In the genomic region with DNA sequence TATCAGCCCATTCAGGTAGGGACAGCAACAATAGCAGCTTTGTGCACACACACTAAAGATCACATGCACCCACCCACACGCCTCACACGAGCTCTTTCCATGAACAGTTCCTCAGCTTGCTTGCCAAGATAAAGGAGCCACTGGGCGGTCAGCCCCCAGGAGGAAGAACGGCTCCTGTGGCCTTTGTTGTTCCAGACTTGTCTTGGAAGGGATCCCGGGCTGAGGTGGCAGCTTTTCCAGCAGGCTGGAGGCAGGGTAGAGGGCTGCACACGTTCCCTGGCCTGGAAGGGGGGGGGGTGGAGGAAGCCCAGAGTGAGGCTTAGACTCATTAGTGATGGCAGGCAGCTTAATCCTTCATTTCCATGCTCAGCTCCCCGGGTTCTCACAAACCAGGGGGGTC, we compare ENCODE assay signal across 11 mouse cellular contexts. TPM values are rescaled to one million over a fixed set of nuclear protein-coding genes. Genes with fewer than 3 reads are reported as not detected.
A peak's percentile ranks its signal among the peaks of the same experiment; 100 is the strongest.
DNase-seq lines count a peak whose midpoint lies in the region; ATAC-seq and TF ChIP-seq lines count a peak whose summit lies in the region.
"Had no signal": no experiment of that assay in that cellular context is flagged by ENCODE, and none has a peak within 500 bp of the region (broad histone marks: within the 10 kb centered on the region; RNA-seq: fewer than 3 reads in every experiment).

No protein-coding gene starts in this region.

- H3K9ac ChIP-seq in lung, embryonic 14.5 days, result no peak overlapping the region
- H3K9ac ChIP-seq in lung, postnatal 0 days (replicated peaks; ENCODE audit: low read depth), result no peak overlapping the region
- no peak overlapping the region for H3K9ac ChIP-seq in forebrain, embryonic 16.5 days (replicated peaks; ENCODE audit: low read depth, low read length)
- H3K9ac ChIP-seq in intestine, postnatal 0 days (ENCODE audit: low read depth, low read length), result no peak overlapping the region

- DNase-seq in cerebellum, postnatal 10 days, result peak; percentile 58 to 76
- no peak for DNase-seq in cerebellum, adult 2 months
- peak; percentile 41 for DNase-seq in lung, embryonic 14.5 days
- no peak for DNase-seq in lung, postnatal 0 days (ENCODE audit: low spot score)
- peak; percentile 47 for DNase-seq in midbrain, embryonic 10.5 days (ENCODE audit: low spot score)
- DNase-seq in spleen, postnatal 4 days (ENCODE audit: low spot score in 2 of 2), result no peak

- no peaks in the 10 kb centered on the region; the same call in 1 of the 2 replicates for H3K27me3 ChIP-seq in cerebellum, adult 2 months (ENCODE audit: control insufficient read depth, insufficient read depth, low read length)
- peaks cover 15% of the 10 kb centered on the region for H3K27me3 ChIP-seq in lung, embryonic 14.5 days (ENCODE audit: insufficient read depth, low read length)
- H3K27me3 ChIP-seq in lung, postnatal 0 days (replicated peaks; ENCODE audit: insufficient read depth, low read length), result no peaks in the 10 kb centered on the region
- peaks cover 20% of the 10 kb centered on the region for H3K27me3 ChIP-seq in forebrain, embryonic 16.5 days (replicated peaks; ENCODE audit: control insufficient read depth, insufficient read depth, low read length)
- H3K27me3 ChIP-seq in midbrain, embryonic 10.5 days (ENCODE audit: low read depth, poor library complexity, severe bottlenecking), result peaks cover 73% of the 10 kb centered on the region
- H3K27me3 ChIP-seq in intestine, postnatal 0 days (replicated peaks; ENCODE audit: control insufficient read depth, insufficient read depth, low read length), result peaks cover 6% of the 10 kb centered on the region; the same call in 1 of the 2 replicates

- 12% methylated on average over 7 of the region's 7 CpGs for WGBS in cerebellum, adult 2 months
- WGBS in lung, embryonic 14.5 days, result 13% methylated on average over 7 of the region's 7 CpGs
- WGBS in lung, postnatal 0 days, result 8% methylated on average over 7 of the region's 7 CpGs
- 3% methylated on average over 7 of the region's 7 CpGs for WGBS in forebrain, embryonic 16.5 days
- 12% methylated on average over 7 of the region's 7 CpGs for WGBS in midbrain, embryonic 10.5 days
- WGBS in intestine, postnatal 0 days, result 29% methylated on average over 7 of the region's 7 CpGs

- no peak overlapping the region for H3K4me2 ChIP-seq in lung, embryonic 14.5 days
- no peak overlapping the region for H3K4me2 ChIP-seq in lung, postnatal 0 days (replicated peaks; ENCODE audit: low read depth, low read length)
- no peak overlapping the region for H3K4me2 ChIP-seq in forebrain, embryonic 16.5 days (ENCODE audit: low read length)
- no peak overlapping the region for H3K4me2 ChIP-seq in intestine, postnatal 0 days (replicated peaks; ENCODE audit: low read depth)

- no peak for TF ChIP-seq EP300 in lung, postnatal 0 days (IDR thresholded peaks at IDR 0.05)

- H3K36me3 ChIP-seq in lung, embryonic 14.5 days (ENCODE audit: insufficient read depth), result no peaks in the 10 kb centered on the region
- H3K36me3 ChIP-seq in lung, postnatal 0 days (ENCODE audit: insufficient read depth, low read length), result no peaks in the 10 kb centered on the region
- no peaks in the 10 kb centered on the region for H3K36me3 ChIP-seq in forebrain, embryonic 16.5 days (ENCODE audit: control insufficient read depth, insufficient read depth)
- H3K36me3 ChIP-seq in midbrain, embryonic 10.5 days, result peaks cover 3% of the 10 kb centered on the region
- no peaks in the 10 kb centered on the region; the same call in 1 of the 2 replicates for H3K36me3 ChIP-seq in intestine, postnatal 0 days (ENCODE audit: control insufficient read depth, insufficient read depth)

- no peaks in the 10 kb centered on the region for H3K4me1 ChIP-seq in cerebellum, adult 2 months (ENCODE audit: control insufficient read depth, insufficient read depth, low read length)
- 0 out of 2 replicates have a peak, but pooled peaks cover 5% of the 10 kb centered on the region for H3K4me1 ChIP-seq in lung, embryonic 14.5 days (ENCODE audit: insufficient read depth)
- H3K4me1 ChIP-seq in lung, postnatal 0 days (ENCODE audit: insufficient read depth, low read depth, low read length), result no peaks in the 10 kb centered on the region
- H3K4me1 ChIP-seq in forebrain, embryonic 16.5 days (replicated peaks; ENCODE audit: control insufficient read depth, insufficient read depth, low read length), result peaks cover 3% of the 10 kb centered on the region
- peaks cover 87% of the 10 kb centered on the region for H3K4me1 ChIP-seq in midbrain, embryonic 10.5 days
- H3K4me1 ChIP-seq in intestine, postnatal 0 days (replicated peaks; ENCODE audit: control insufficient read depth, insufficient read depth, low read length), result no peaks in the 10 kb centered on the region

- no peak for TF ChIP-seq POLR2A in cerebellum, adult 2 months (IDR thresholded peaks at IDR 0.05; ENCODE audit: borderline replicate concordance, insufficient read depth, low read length)

- no peaks in the 10 kb centered on the region for H3K9me3 ChIP-seq in lung, embryonic 14.5 days (ENCODE audit: low read depth, low read length)
- no peaks in the 10 kb centered on the region for H3K9me3 ChIP-seq in lung, postnatal 0 days (ENCODE audit: low read length)
- no peaks in the 10 kb centered on the region for H3K9me3 ChIP-seq in forebrain, embryonic 16.5 days (ENCODE audit: control insufficient read depth, low read length)
- no peaks in the 10 kb centered on the region for H3K9me3 ChIP-seq in midbrain, embryonic 10.5 days (replicated peaks)
- no peaks in the 10 kb centered on the region for H3K9me3 ChIP-seq in intestine, postnatal 0 days (ENCODE audit: control insufficient read depth)
- H3K9me3 ChIP-seq: megakaryocyte, embryonic 14.5 days had no signal

- TF ChIP-seq CTCF in cerebellum, adult 2 months (IDR thresholded peaks at IDR 0.05; ENCODE audit: borderline replicate concordance, insufficient read depth, low read depth, low read length), result no peak
- no peak for TF ChIP-seq CTCF in lung, embryonic 14.5 days (IDR thresholded peaks at IDR 0.05; ENCODE audit: low read depth)
- TF ChIP-seq CTCF in lung, postnatal 0 days (IDR thresholded peaks at IDR 0.05), result no peak
- TF ChIP-seq CTCF in intestine, postnatal 0 days (IDR thresholded peaks at IDR 0.05; ENCODE audit: low read depth), result no peak

- 0 out of 2 replicates have a peak, but pooled peaks have one; percentile 35 for ATAC-seq in lung, embryonic 14.5 days (ENCODE audit: insufficient read depth)
- ATAC-seq in lung, postnatal 0 days, result no peak
- ATAC-seq in forebrain, embryonic 16.5 days, result peak; percentile 92
- no peak for ATAC-seq in intestine, postnatal 0 days

- no peak overlapping the region for H3K4me3 ChIP-seq in cerebellum, adult 2 months (replicated peaks; ENCODE audit: insufficient read depth, low read depth, low read length)
- H3K4me3 ChIP-seq in lung, embryonic 14.5 days (ENCODE audit: low read depth, low read length), result no peak overlapping the region
- no peak overlapping the region for H3K4me3 ChIP-seq in lung, postnatal 0 days (ENCODE audit: low read depth, low read length)
- H3K4me3 ChIP-seq in forebrain, embryonic 16.5 days (replicated peaks; ENCODE audit: low read length), result no peak overlapping the region
- H3K4me3 ChIP-seq in midbrain, embryonic 10.5 days, result no peak overlapping the region
- H3K4me3 ChIP-seq in intestine, postnatal 0 days (ENCODE audit: low read depth, low read length), result no peak overlapping the region
- H3K4me3 ChIP-seq: megakaryocyte, embryonic 14.5 days had no signal

- no peak overlapping the region for H3K27ac ChIP-seq in cerebellum, adult 2 months (ENCODE audit: insufficient read depth, low read length)
- no peak overlapping the region for H3K27ac ChIP-seq in lung, embryonic 14.5 days (ENCODE audit: low read depth)
- no peak overlapping the region for H3K27ac ChIP-seq in lung, postnatal 0 days (ENCODE audit: low read length)
- H3K27ac ChIP-seq in forebrain, embryonic 16.5 days (ENCODE audit: low read length), result no peak overlapping the region
- H3K27ac ChIP-seq in midbrain, embryonic 10.5 days (replicated peaks), result peak overlapping the region; percentile 72
- no peak overlapping the region for H3K27ac ChIP-seq in intestine, postnatal 0 days (ENCODE audit: low read depth, low read length)

RNA-seq across cellular contexts. Expression of a gene that starts 18.2 kb away (rescaled TPM):
- 0.08 and 0.23 TPM in 2 replicates for polyA plus RNA-seq in cerebellum, adult 2 months (2012; rRNA removed)
- not detected in 2 replicates for polyA plus RNA-seq in lung, embryonic 14.5 days (2014; fragmentation: Nextera tagmentation; extraction: Ambion mirVana)
- polyA plus RNA-seq in lung, postnatal 0 days (2015; fragmentation: Nextera tagmentation; extraction: Ambion mirVana), result not detected in 2 replicates
- polyA plus RNA-seq in forebrain, embryonic 16.5 days (2015; fragmentation: Nextera tagmentation; extraction: Ambion mirVana), result 0.15 and 0.47 TPM in 2 replicates
- 0.21 and 0.30 TPM in 2 replicates for polyA plus RNA-seq in midbrain, embryonic 10.5 days (2016; fragmentation: Nextera tagmentation; extraction: Ambion mirVana)
- not detected in 2 replicates for polyA plus RNA-seq in intestine, postnatal 0 days (2015; fragmentation: Nextera tagmentation; extraction: Ambion mirVana)
- polyA plus RNA-seq: C2C12; spleen, adult 2 months had no signal

RNA-seq across cellular contexts. Expression of a gene that starts 24.4 kb away (rescaled TPM):
- polyA plus RNA-seq in cerebellum, adult 2 months (2012; rRNA removed), result 0.08 and 0.14 TPM in 2 replicates
- polyA plus RNA-seq in lung, embryonic 14.5 days (2014; fragmentation: Nextera tagmentation; extraction: Ambion mirVana), result not detected in 2 replicates
- not detected in 2 replicates for polyA plus RNA-seq in lung, postnatal 0 days (2015; fragmentation: Nextera tagmentation; extraction: Ambion mirVana)
- 0.18 TPM in 1 of 2 replicates, not detected in the other for polyA plus RNA-seq in forebrain, embryonic 16.5 days (2015; fragmentation: Nextera tagmentation; extraction: Ambion mirVana)
- 0.07 TPM in 1 of 2 replicates, not detected in the other for polyA plus RNA-seq in midbrain, embryonic 10.5 days (2016; fragmentation: Nextera tagmentation; extraction: Ambion mirVana)
- polyA plus RNA-seq in intestine, postnatal 0 days (2015; fragmentation: Nextera tagmentation; extraction: Ambion mirVana), result not detected in 2 replicates
- polyA plus RNA-seq: C2C12; spleen, adult 2 months had no signal

RNA-seq across cellular contexts. Expression of a gene that starts 31.1 kb away (rescaled TPM):
- 1.3 TPM in 2 replicates for polyA plus RNA-seq in cerebellum, adult 2 months (2012; rRNA removed)
- not detected in 2 replicates for polyA plus RNA-seq in lung, embryonic 14.5 days (2014; fragmentation: Nextera tagmentation; extraction: Ambion mirVana)
- polyA plus RNA-seq in lung, postnatal 0 days (2015; fragmentation: Nextera tagmentation; extraction: Ambion mirVana), result not detected in 2 replicates
- polyA plus RNA-seq in forebrain, embryonic 16.5 days (2015; fragmentation: Nextera tagmentation; extraction: Ambion mirVana), result 0.10 TPM in 1 of 2 replicates, not detected in the other
- polyA plus RNA-seq in midbrain, embryonic 10.5 days (2016; fragmentation: Nextera tagmentation; extraction: Ambion mirVana), result 38.5 and 39.4 TPM in 2 replicates
- polyA plus RNA-seq in intestine, postnatal 0 days (2015; fragmentation: Nextera tagmentation; extraction: Ambion mirVana), result not detected in 2 replicates
- polyA plus RNA-seq: spleen, adult 2 months had no signal

Comparison
In these comparisons a context has a peak if more than half of its experiments do, and no peak if none do; other contexts are left out.
1. DNase-seq: peak in cerebellum, postnatal 10 days (2 of 2), lung, embryonic 14.5 days (single experiment) and midbrain, embryonic 10.5 days (single experiment); none in cerebellum, adult 2 months (0 of 2), lung, postnatal 0 days (single experiment) and spleen, postnatal 4 days (0 of 2).
2. ATAC-seq: peak in lung, embryonic 14.5 days (single experiment) and forebrain, embryonic 16.5 days (single experiment); none in lung, postnatal 0 days (single experiment) and intestine, postnatal 0 days (single experiment).
3. RNA of a gene that starts 31.1 kb away (polyA plus RNA-seq): 38.5 to 39.4 TPM in midbrain, embryonic 10.5 days; 1.3 TPM in cerebellum, adult 2 months, 0.10 TPM in forebrain, embryonic 16.5 days, not detected in lung, embryonic 14.5 days, not detected in lung, postnatal 0 days and not detected in intestine, postnatal 0 days; every median in the first group is over 10 times any median in the second.